8 mouse cellular contexts compared by ENCODE assay signal in the genomic region with DNA sequence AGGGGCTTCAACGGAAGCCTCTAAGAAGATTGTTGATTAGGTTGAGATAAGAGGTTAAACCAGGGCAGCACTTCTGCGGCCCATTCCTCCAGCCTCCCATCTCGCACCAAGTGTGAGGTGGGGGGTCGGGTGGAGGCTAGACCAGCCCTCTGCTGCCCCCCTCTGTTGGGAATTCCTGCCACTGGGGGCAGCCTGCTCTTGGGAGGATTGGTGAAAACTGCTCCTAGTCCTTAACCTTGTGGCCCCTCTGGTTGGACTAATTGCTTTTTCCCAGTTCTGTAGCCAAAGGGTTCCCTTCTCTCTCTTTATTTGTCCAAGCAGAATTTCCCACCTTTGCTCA.
DNase-seq lines count a peak whose midpoint lies in the region; ATAC-seq and TF ChIP-seq lines count a peak whose summit lies in the region.

No protein-coding gene starts in this region.

- peak; percentile 40 for DNase-seq in hindbrain, embryonic 10.5 days (ENCODE audit: low spot score)
- no peak for DNase-seq in hindbrain, embryonic 14.5 days (ENCODE audit: low spot score)
- no peak for DNase-seq in ES-E14 (ENCODE audit: low read depth, low spot score)
- peak; percentile 32 for DNase-seq in embryonic facial prominence, embryonic 11.5 days (ENCODE audit: low spot score)
- no peak for DNase-seq in liver, adult 2 months (ENCODE audit: extremely low read depth, low read depth, low spot score)
- DNase-seq in urinary bladder, adult 18-20 months (ENCODE audit: low spot score in 2 of 2), result no peak
- no peak for DNase-seq in urinary bladder, postnatal 10 days (ENCODE audit: low spot score)
- DNase-seq in layer of hippocampus, adult 9-10 months (ENCODE audit: low spot score), result no peak

- H3K4me3 ChIP-seq in hindbrain, embryonic 10.5 days, result peak overlapping the region; percentile 29
- H3K4me3 ChIP-seq in hindbrain, embryonic 14.5 days (replicated peaks; ENCODE audit: low read length), result no peak overlapping the region
- peak overlapping the region; percentile 17 to 37 for H3K4me3 ChIP-seq in ES-E14 (ENCODE audit: insufficient read depth in 1 of 2, low read depth in 1 of 2, low read length in 2 of 2, poor library complexity in 1 of 2, severe bottlenecking in 1 of 2)
- no peak overlapping the region for H3K4me3 ChIP-seq in embryonic facial prominence, embryonic 11.5 days (ENCODE audit: low read depth, low read length)
- no peak overlapping the region for H3K4me3 ChIP-seq in liver, adult 2 months (ENCODE audit: insufficient read depth, low read depth, low read length)

- in situ Hi-C loops in ES-E14 (cut with MboI; ENCODE audit: low sequenced_read_pairs in 2 of 2, unreplicated experiment in 2 of 2), result loop anchor here in 1 of 2 experiments (25.0 kb wide), 1 partner anchor 199 kb away; no protein-coding TSS in a partner anchor

- TF ChIP-seq CTCF in liver, adult 2 months (IDR thresholded peaks at IDR 0.05; ENCODE audit: low read depth, low read length), result peak; percentile 60

- H3K27me3 ChIP-seq in hindbrain, embryonic 10.5 days (ENCODE audit: insufficient read depth, poor library complexity, severe bottlenecking), result peaks cover 90% of the 10 kb centered on the region
- peaks cover 40% of the 10 kb centered on the region for H3K27me3 ChIP-seq in hindbrain, embryonic 14.5 days (ENCODE audit: control insufficient read depth, insufficient read depth, low read length)
- H3K27me3 ChIP-seq in embryonic facial prominence, embryonic 11.5 days (ENCODE audit: control insufficient read depth, insufficient read depth, low read length), result no peaks in the 10 kb centered on the region; the same call in 1 of the 2 replicates
- peaks cover 34% of the 10 kb centered on the region for H3K27me3 ChIP-seq in liver, adult 2 months (ENCODE audit: control insufficient read depth, insufficient read depth, low read length)

- no peak for TF ChIP-seq POLR2A in liver, adult 2 months (IDR thresholded peaks at IDR 0.05; ENCODE audit: extremely low read depth, insufficient read depth, low read length)

- H3K27ac ChIP-seq in hindbrain, embryonic 10.5 days, result peak overlapping the region; percentile 72
- no peak overlapping the region for H3K27ac ChIP-seq in hindbrain, embryonic 14.5 days
- no peak overlapping the region for H3K27ac ChIP-seq in ES-E14 (ENCODE audit: insufficient read depth, low read depth, low read length, poor library complexity, severe bottlenecking)
- no peak overlapping the region for H3K27ac ChIP-seq in embryonic facial prominence, embryonic 11.5 days (replicated peaks; ENCODE audit: low read depth, low read length)
- no peak overlapping the region for H3K27ac ChIP-seq in liver, adult 2 months (replicated peaks; ENCODE audit: insufficient read depth, low read depth, low read length)

- no peak for ATAC-seq in hindbrain, embryonic 14.5 days (ENCODE audit: low FRiP score)
- no peak for ATAC-seq in embryonic facial prominence, embryonic 11.5 days (replicated peaks; ENCODE audit: insufficient number of reproducible peaks, low FRiP score, low TSS enrichment, low read depth)

- H3K36me3 ChIP-seq in hindbrain, embryonic 10.5 days, result 0 out of 2 replicates have a peak, but pooled peaks cover 5% of the 10 kb centered on the region
- no peaks in the 10 kb centered on the region for H3K36me3 ChIP-seq in hindbrain, embryonic 14.5 days (replicated peaks; ENCODE audit: control insufficient read depth, insufficient read depth)
- H3K36me3 ChIP-seq in ES-E14 (ENCODE audit: control insufficient read depth, insufficient read depth, low read length, poor library complexity, severe bottlenecking), result no peaks in the 10 kb centered on the region
- H3K36me3 ChIP-seq in embryonic facial prominence, embryonic 11.5 days (replicated peaks; ENCODE audit: control insufficient read depth, insufficient read depth, low read depth, low read length), result no peaks in the 10 kb centered on the region
- H3K36me3 ChIP-seq in liver, adult 2 months (ENCODE audit: control insufficient read depth, insufficient read depth, low read length), result no peaks in the 10 kb centered on the region

- WGBS in hindbrain, embryonic 10.5 days, result 4% methylated on average over 4 of the region's 4 CpGs
- 2% methylated on average over 4 of the region's 4 CpGs for WGBS in hindbrain, embryonic 14.5 days
- WGBS in embryonic facial prominence, embryonic 11.5 days, result 4% methylated on average over 4 of the region's 4 CpGs
- 13% methylated on average over 4 of the region's 4 CpGs for WGBS in liver, adult 2 months

- no peak overlapping the region for H3K4me2 ChIP-seq in hindbrain, embryonic 14.5 days (replicated peaks)
- no peak overlapping the region for H3K4me2 ChIP-seq in embryonic facial prominence, embryonic 11.5 days (ENCODE audit: low read depth, low read length)

- H3K9me3 ChIP-seq in hindbrain, embryonic 10.5 days, result no peaks in the 10 kb centered on the region
- H3K9me3 ChIP-seq in hindbrain, embryonic 14.5 days (ENCODE audit: control insufficient read depth, low read length), result no peaks in the 10 kb centered on the region
- no peaks in the 10 kb centered on the region for H3K9me3 ChIP-seq in ES-E14 (ENCODE audit: control insufficient read depth, insufficient read depth, low read depth, low read length)
- H3K9me3 ChIP-seq in embryonic facial prominence, embryonic 11.5 days (replicated peaks; ENCODE audit: control insufficient read depth, low read length), result no peaks in the 10 kb centered on the region

- H3K9ac ChIP-seq in hindbrain, embryonic 14.5 days, result no peak overlapping the region
- H3K9ac ChIP-seq in ES-E14 (ENCODE audit: insufficient read depth, low read depth, low read length, poor library complexity, severe bottlenecking), result no peak overlapping the region
- H3K9ac ChIP-seq in embryonic facial prominence, embryonic 11.5 days (replicated peaks; ENCODE audit: low read length), result no peak overlapping the region
- no peak overlapping the region for H3K9ac ChIP-seq in liver, adult 2 months (ENCODE audit: low read depth, low read length)

- no peaks in the 10 kb centered on the region for H3K79me2 ChIP-seq in liver, adult 2 months (ENCODE audit: control insufficient read depth, insufficient read depth, low read length)

- peaks cover 59% of the 10 kb centered on the region for H3K4me1 ChIP-seq in hindbrain, embryonic 10.5 days (replicated peaks)
- H3K4me1 ChIP-seq in hindbrain, embryonic 14.5 days (replicated peaks; ENCODE audit: control insufficient read depth, insufficient read depth, low read length), result peaks cover 45% of the 10 kb centered on the region
- peaks cover 3 to 16% of the 10 kb centered on the region in 2 experiments; a peak in 3 of 4 replicates for H3K4me1 ChIP-seq in ES-E14 (ENCODE audit: control insufficient read depth in 2 of 2, insufficient read depth in 2 of 2, low read length in 2 of 2, poor library complexity in 1 of 2)
- H3K4me1 ChIP-seq in embryonic facial prominence, embryonic 11.5 days (ENCODE audit: control insufficient read depth, insufficient read depth, low read length), result peaks cover 3% of the 10 kb centered on the region
- H3K4me1 ChIP-seq in liver, adult 2 months (ENCODE audit: control insufficient read depth, insufficient read depth, low read length), result no peaks in the 10 kb centered on the region

TF ChIP-seq in ES-E14, 5 proteins besides CTCF, POLR2A, EP300 and RAD21:
- TF ChIP-seq ZC3H11A (IDR thresholded peaks at IDR 0.05; ENCODE audit: borderline replicate concordance, low read depth, low read length), result peak; percentile 40; the same call in 1 of the 2 replicates
- TF ChIP-seq HCFC1 (IDR thresholded peaks at IDR 0.05; ENCODE audit: borderline replicate concordance, insufficient read depth, low read length), result no peak

Comparison
In these comparisons a context has a peak if more than half of its experiments do, and no peak if none do; other contexts are left out.
1. DNase-seq: peak in hindbrain, embryonic 10.5 days (single experiment) and embryonic facial prominence, embryonic 11.5 days (single experiment); none in hindbrain, embryonic 14.5 days (single experiment), ES-E14 (single experiment), liver, adult 2 months (single experiment), urinary bladder, adult 18-20 months (0 of 2), urinary bladder, postnatal 10 days (single experiment) and layer of hippocampus, adult 9-10 months (single experiment).
2. H3K4me3 ChIP-seq: peak in hindbrain, embryonic 10.5 days (single experiment) and ES-E14 (2 of 2); none in hindbrain, embryonic 14.5 days (single experiment), embryonic facial prominence, embryonic 11.5 days (single experiment) and liver, adult 2 months (single experiment).